In the genomic region with DNA sequence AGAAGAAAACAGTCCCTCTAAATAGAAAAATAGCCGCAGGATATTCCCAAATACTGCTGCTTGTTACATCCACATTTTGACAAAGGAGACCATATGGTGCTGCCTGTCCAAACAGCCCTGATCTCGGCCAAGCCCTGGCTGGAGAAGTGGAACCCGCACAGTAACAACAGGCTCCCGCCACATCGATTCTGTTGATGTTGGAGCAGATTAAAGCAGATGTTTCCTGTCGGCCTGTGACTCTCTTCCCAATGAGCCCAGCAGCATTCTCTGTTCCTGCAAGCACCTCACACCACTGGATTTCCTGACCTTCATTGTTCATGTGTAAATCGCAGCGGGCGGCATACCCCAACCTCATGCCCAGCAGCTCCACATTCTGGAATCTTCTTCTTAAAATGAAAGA, we compare ENCODE assay signal across 8 mouse cellular contexts.
DNase-seq lines count a peak whose midpoint lies in the region; ATAC-seq and TF ChIP-seq lines count a peak whose summit lies in the region.
"Had no signal": no experiment of that assay in that cellular context is flagged by ENCODE, and none has a peak within 500 bp of the region (broad histone marks: within the 10 kb centered on the region; RNA-seq: fewer than 3 reads in every experiment).

No protein-coding gene starts in this region.

- ATAC-seq in midbrain, postnatal 0 days (ENCODE audit: low FRiP score), result no peak

- no peak overlapping the region for H3K4me3 ChIP-seq in midbrain, postnatal 0 days (ENCODE audit: low read depth, low read length)
- no peak overlapping the region for H3K4me3 ChIP-seq in midbrain, embryonic 10.5 days

- no peaks in the 10 kb centered on the region for H3K4me1 ChIP-seq in midbrain, postnatal 0 days (ENCODE audit: insufficient read depth, low read length)
- peaks cover 6% of the 10 kb centered on the region; the same call in 1 of the 2 replicates for H3K4me1 ChIP-seq in midbrain, embryonic 10.5 days

- no peaks in the 10 kb centered on the region for H3K9me3 ChIP-seq in midbrain, postnatal 0 days (ENCODE audit: low read length)
- H3K9me3 ChIP-seq in midbrain, embryonic 10.5 days (replicated peaks), result no peaks in the 10 kb centered on the region

- no peak overlapping the region for H3K27ac ChIP-seq in midbrain, postnatal 0 days (ENCODE audit: low read depth, low read length)
- no peak overlapping the region for H3K27ac ChIP-seq in midbrain, embryonic 10.5 days (replicated peaks)
- H3K27ac ChIP-seq: macrophage had no signal

- no peaks in the 10 kb centered on the region for H3K27me3 ChIP-seq in midbrain, postnatal 0 days (ENCODE audit: insufficient read depth, low read length)
- H3K27me3 ChIP-seq in midbrain, embryonic 10.5 days (ENCODE audit: low read depth, poor library complexity, severe bottlenecking), result peaks cover 10% of the 10 kb centered on the region; the same call in 1 of the 2 replicates

- H3K36me3 ChIP-seq in midbrain, postnatal 0 days (ENCODE audit: insufficient read depth, low read length), result no peaks in the 10 kb centered on the region
- no peaks in the 10 kb centered on the region for H3K36me3 ChIP-seq in midbrain, embryonic 10.5 days

- DNase-seq in midbrain, postnatal 0 days (ENCODE audit: low spot score), result peak; percentile 5
- DNase-seq in midbrain, embryonic 10.5 days (ENCODE audit: low spot score), result no peak
- DNase-seq in heart, postnatal 10 days, result peak; percentile 50 to 54
- DNase-seq in kidney, postnatal 4 days, result peak; percentile 57 to 72
- no peak for DNase-seq in layer of hippocampus, postnatal 10 days (ENCODE audit: low spot score in 2 of 2)
- DNase-seq in right cerebral cortex, postnatal 14 days, result no peak
- no peak for DNase-seq in natural killer cell, adult 2 months (ENCODE audit: low spot score in 2 of 2)

- 68% methylated on average over 9 of the region's 9 CpGs for WGBS in midbrain, postnatal 0 days
- 73% methylated on average over 9 of the region's 9 CpGs for WGBS in midbrain, embryonic 10.5 days

- no peak overlapping the region for H3K4me2 ChIP-seq in midbrain, postnatal 0 days (ENCODE audit: low read depth, low read length, poor library complexity, severe bottlenecking)

- no peak overlapping the region for H3K9ac ChIP-seq in midbrain, postnatal 0 days (replicated peaks; ENCODE audit: low read length, poor library complexity, severe bottlenecking)

- intact Hi-C loops in heart, postnatal 10 days (cut with DNase I), result no loop called here

- TF ChIP-seq CTCF in midbrain, postnatal 0 days (IDR thresholded peaks at IDR 0.05), result no peak

Comparison
In these comparisons a context has a peak if more than half of its experiments do, and no peak if none do; other contexts are left out.
1. DNase-seq: peak in midbrain, postnatal 0 days (single experiment), heart, postnatal 10 days (2 of 2) and kidney, postnatal 4 days (2 of 2); none in midbrain, embryonic 10.5 days (single experiment), layer of hippocampus, postnatal 10 days (0 of 2), right cerebral cortex, postnatal 14 days (single experiment) and natural killer cell, adult 2 months (0 of 2).